ENCODE assay signal across 8 mouse cellular contexts in genomic region chr2:77013449-77013848, GRCm38 (mm10). TPM values are rescaled to one million over a fixed set of nuclear protein-coding genes. Genes with fewer than 3 reads are reported as not detected.
DNase-seq lines count a peak whose midpoint lies in the region; ATAC-seq and TF ChIP-seq lines count a peak whose summit lies in the region.
"Not testable (repeated sequence)": the region's sequence is repeated elsewhere in the genome, so short reads cannot be mapped to it uniquely, and the experiment has no call there.
"Had no signal": no experiment of that assay in that cellular context is flagged by ENCODE, and none has a peak within 500 bp of the region (broad histone marks: within the 10 kb centered on the region; RNA-seq: fewer than 3 reads in every experiment).

No protein-coding gene starts in this region.

- peak overlapping the region; percentile 56 for H3K27ac ChIP-seq in gastrocnemius, adult 2 months
- peak overlapping the region; percentile 29 for H3K27ac ChIP-seq in heart, adult 2 months
- peak overlapping the region; percentile 43 for H3K27ac ChIP-seq in heart, embryonic 13.5 days (replicated peaks)
- H3K27ac ChIP-seq in heart, embryonic 15.5 days: peak overlapping the region; percentile 47; the same call in 1 of the 2 replicates
- peak overlapping the region; percentile 39 for H3K27ac ChIP-seq in heart, embryonic 16.5 days (ENCODE audit: low read length)
- peak overlapping the region; percentile 66 for H3K27ac ChIP-seq in heart, postnatal 0 days (ENCODE audit: low read depth)

- TF ChIP-seq EP300 in heart, adult 2 months (IDR thresholded peaks at IDR 0.05; ENCODE audit: insufficient read depth, low read depth, low read length); heart, postnatal 0 days (IDR thresholded peaks at IDR 0.05; ENCODE audit: low read depth): not testable (repeated sequence)

- H3K36me3 ChIP-seq in heart, adult 2 months (ENCODE audit: control insufficient read depth, insufficient read depth, low read length): peaks cover 15% of the 10 kb centered on the region
- H3K36me3 ChIP-seq in heart, embryonic 13.5 days: peaks cover 82% of the 10 kb centered on the region
- peaks cover 18% of the 10 kb centered on the region for H3K36me3 ChIP-seq in heart, embryonic 15.5 days
- H3K36me3 ChIP-seq in heart, embryonic 16.5 days (ENCODE audit: control insufficient read depth, insufficient read depth): peaks cover 14% of the 10 kb centered on the region
- peaks cover 30% of the 10 kb centered on the region for H3K36me3 ChIP-seq in heart, postnatal 0 days (replicated peaks; ENCODE audit: control insufficient read depth, insufficient read depth, low read length)

- not testable (repeated sequence) for H3K4me2 ChIP-seq in heart, embryonic 13.5 days; heart, embryonic 15.5 days; heart, embryonic 16.5 days (ENCODE audit: low read depth, low read length); heart, postnatal 0 days (ENCODE audit: low read depth, low read length)

- TF ChIP-seq CTCF in gastrocnemius, adult 2 months (IDR thresholded peaks at IDR 0.05); heart, adult 2 months (IDR thresholded peaks at IDR 0.05); heart, postnatal 0 days (IDR thresholded peaks at IDR 0.05; ENCODE audit: low read depth): not testable (repeated sequence)

- DNase-seq in gastrocnemius, adult 2 months; heart, adult 2 months: not testable (repeated sequence)
- DNase-seq in heart, adult 8-10 months (ENCODE audit: low spot score): peak; percentile 23
- peak; percentile 58 for DNase-seq in heart, postnatal 0 days (ENCODE audit: low spot score)

- TF ChIP-seq POLR2A in heart, adult 2 months (IDR thresholded peaks at IDR 0.05; ENCODE audit: insufficient read depth, low read depth, low read length): not testable (repeated sequence)

- not testable (repeated sequence) for H3K9ac ChIP-seq in heart, adult 2 months (ENCODE audit: low read depth, low read length); heart, embryonic 13.5 days; heart, embryonic 15.5 days; heart, embryonic 16.5 days (ENCODE audit: low read length); heart, postnatal 0 days (replicated peaks; ENCODE audit: low read depth, low read length)

- H3K9me3 ChIP-seq in heart, embryonic 13.5 days; heart, embryonic 15.5 days (replicated peaks); heart, embryonic 16.5 days (replicated peaks; ENCODE audit: control insufficient read depth, low read length); heart, postnatal 0 days (replicated peaks; ENCODE audit: control insufficient read depth, low read length): not testable (repeated sequence)

- WGBS in heart, adult 2 months: 66% methylated on average over 6 of the region's 6 CpGs
- WGBS in heart, embryonic 13.5 days: 71% methylated on average over 6 of the region's 6 CpGs
- WGBS in heart, embryonic 15.5 days: 63% methylated on average over 6 of the region's 6 CpGs
- 68% methylated on average over 6 of the region's 6 CpGs for WGBS in heart, embryonic 16.5 days
- WGBS in heart, postnatal 0 days: 53% methylated on average over 6 of the region's 6 CpGs

- intact Hi-C loops in gastrocnemius, adult 2 months (cut with DNase I); heart, adult 2 months (cut with DNase I): not testable (repeated sequence)

- not testable (repeated sequence) for ATAC-seq in heart, embryonic 13.5 days (ENCODE audit: extremely low read depth, insufficient number of reproducible peaks, low FRiP score, low TSS enrichment); heart, embryonic 15.5 days (replicated peaks; ENCODE audit: insufficient number of reproducible peaks, insufficient read depth, low FRiP score, low read depth)
- 0 out of 2 replicates have a peak, but pooled peaks have one; percentile 16 for ATAC-seq in heart, embryonic 16.5 days (replicated peaks; ENCODE audit: extremely low read depth, insufficient read depth, low FRiP score)
- peak; percentile 62; the same call in 1 of the 2 replicates for ATAC-seq in heart, postnatal 0 days (ENCODE audit: insufficient read depth, low read depth)

- H3K27me3 ChIP-seq in heart, adult 2 months (ENCODE audit: control insufficient read depth, insufficient read depth, low read length); heart, embryonic 13.5 days (replicated peaks); heart, embryonic 15.5 days; heart, embryonic 16.5 days (ENCODE audit: control insufficient read depth, insufficient read depth, low read length); heart, postnatal 0 days (ENCODE audit: control insufficient read depth, insufficient read depth, low read length): not testable (repeated sequence)

- not testable (repeated sequence) for H3K4me1 ChIP-seq in heart, adult 2 months (ENCODE audit: control insufficient read depth, insufficient read depth, low read length); heart, embryonic 15.5 days (replicated peaks); heart, embryonic 16.5 days (ENCODE audit: control insufficient read depth, insufficient read depth, low read length); heart, postnatal 0 days (ENCODE audit: control insufficient read depth, insufficient read depth)
- peaks cover 24% of the 10 kb centered on the region for H3K4me1 ChIP-seq in heart, embryonic 13.5 days

- not testable (repeated sequence) for H3K4me3 ChIP-seq in gastrocnemius, adult 2 months; heart, adult 2 months; heart, embryonic 13.5 days; heart, embryonic 15.5 days; heart, embryonic 16.5 days (ENCODE audit: low read length); heart, postnatal 0 days (ENCODE audit: low read depth, low read length)

- H3K79me2 ChIP-seq in heart, adult 2 months (replicated peaks; ENCODE audit: control insufficient read depth, insufficient read depth, low read length): not testable (repeated sequence)

RNA-seq across cellular contexts. Expression of gene Ttn, which starts 31.1 kb away (rescaled TPM):
- total RNA-seq in gastrocnemius, adult 2 months (2021): 1,000 to 10,000 TPM; 6,941 to 7,187 TPM
- 1,000 to 10,000 TPM; 2,567 to 3,090 TPM for total RNA-seq in heart, adult 2 months (2021)
- polyA plus RNA-seq in heart, adult 2 months (2012; rRNA removed): 88.4 and 181 TPM in 2 replicates
- total RNA-seq in heart, adult 8-10 months (2022): 1,000 to 10,000 TPM; 3,102 to 4,099 (median 3,503) TPM
- 426 and 512 TPM in 2 replicates for polyA plus RNA-seq in heart, embryonic 13.5 days (2015; fragmentation: Nextera tagmentation; extraction: Ambion mirVana)
- polyA plus RNA-seq in heart, embryonic 15.5 days (2015; fragmentation: Nextera tagmentation; extraction: Ambion mirVana): 583 and 694 TPM in 2 replicates
- polyA plus RNA-seq in heart, embryonic 16.5 days (2015; fragmentation: Nextera tagmentation; extraction: Ambion mirVana): 717 and 788 TPM in 2 replicates
- 959 and 970 TPM in 2 replicates for total RNA-seq in heart, postnatal 0 days (2014; rRNA removed; ENCODE audit: low replicate concordance)
- polyA plus RNA-seq in heart, postnatal 0 days (2015; fragmentation: Nextera tagmentation; extraction: Ambion mirVana): 644 and 700 TPM in 2 replicates
- polyA plus RNA-seq: G1E had no signal
